Comparison of ENCODE assay signal across 25 mouse cellular contexts in the genomic region with DNA sequence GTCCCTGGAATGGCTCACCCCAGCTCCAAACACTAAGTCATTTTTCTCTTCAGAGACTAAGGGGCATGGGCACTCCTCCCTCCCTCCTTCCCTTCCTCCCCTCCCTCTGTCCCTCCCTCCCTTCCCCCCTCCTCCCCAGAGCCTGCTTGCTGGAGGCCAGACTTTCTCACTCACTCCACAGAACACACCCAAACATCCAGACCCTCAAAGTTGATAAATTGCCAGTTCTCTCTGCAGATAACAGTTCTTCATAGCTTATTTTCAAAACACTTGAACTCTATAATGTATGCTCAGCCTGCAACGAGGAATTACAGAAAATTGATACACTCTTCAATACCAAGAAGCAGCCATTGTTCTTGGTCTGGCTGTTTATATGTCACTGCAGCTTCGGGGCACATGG.
DNase-seq lines count a peak whose midpoint lies in the region; ATAC-seq lines count a peak whose summit lies in the region.
"Had no signal": no experiment of that assay in that cellular context is flagged by ENCODE, and none has a peak within 500 bp of the region (broad histone marks: within the 10 kb centered on the region; RNA-seq: fewer than 3 reads in every experiment).

No protein-coding gene starts in this region.

- H3K27me3 ChIP-seq in forebrain, embryonic 12.5 days = 0 out of 2 replicates have a peak, but pooled peaks cover 5% of the 10 kb centered on the region
- no peaks in the 10 kb centered on the region for H3K27me3 ChIP-seq in forebrain, embryonic 11.5 days (ENCODE audit: control insufficient read depth, insufficient read depth, low read length)
- no peaks in the 10 kb centered on the region for H3K27me3 ChIP-seq in hindbrain, embryonic 12.5 days
- H3K27me3 ChIP-seq in hindbrain, embryonic 14.5 days (ENCODE audit: control insufficient read depth, insufficient read depth, low read length) = no peaks in the 10 kb centered on the region
- no peaks in the 10 kb centered on the region for H3K27me3 ChIP-seq in midbrain, embryonic 13.5 days
- no peaks in the 10 kb centered on the region for H3K27me3 ChIP-seq in midbrain, embryonic 11.5 days (ENCODE audit: control insufficient read depth, insufficient read depth, low read length)
- H3K27me3 ChIP-seq in embryonic facial prominence, embryonic 14.5 days (replicated peaks; ENCODE audit: control insufficient read depth, insufficient read depth, low read length) = no peaks in the 10 kb centered on the region
- H3K27me3 ChIP-seq: neural tube, embryonic 12.5 days had no signal

- peaks cover 35% of the 10 kb centered on the region for H3K4me1 ChIP-seq in forebrain, embryonic 12.5 days
- H3K4me1 ChIP-seq in forebrain, embryonic 11.5 days (replicated peaks; ENCODE audit: control insufficient read depth, insufficient read depth, low read length) = peaks cover 3% of the 10 kb centered on the region; the same call in 1 of the 2 replicates
- peaks cover 37% of the 10 kb centered on the region for H3K4me1 ChIP-seq in hindbrain, embryonic 12.5 days
- peaks cover 12% of the 10 kb centered on the region for H3K4me1 ChIP-seq in hindbrain, embryonic 14.5 days (replicated peaks; ENCODE audit: control insufficient read depth, insufficient read depth, low read length)
- H3K4me1 ChIP-seq in midbrain, embryonic 13.5 days (replicated peaks) = peaks cover 22% of the 10 kb centered on the region
- 0 out of 2 replicates have a peak, but pooled peaks cover 3% of the 10 kb centered on the region for H3K4me1 ChIP-seq in midbrain, embryonic 11.5 days (ENCODE audit: control insufficient read depth, insufficient read depth, low read length)
- peaks cover 8% of the 10 kb centered on the region for H3K4me1 ChIP-seq in embryonic facial prominence, embryonic 14.5 days (ENCODE audit: control insufficient read depth, insufficient read depth, low read length)

- no peak overlapping the region for H3K9ac ChIP-seq in forebrain, embryonic 12.5 days
- H3K9ac ChIP-seq in forebrain, embryonic 11.5 days (ENCODE audit: low read length) = no peak overlapping the region
- H3K9ac ChIP-seq in hindbrain, embryonic 12.5 days = no peak overlapping the region
- no peak overlapping the region for H3K9ac ChIP-seq in hindbrain, embryonic 14.5 days
- H3K9ac ChIP-seq in midbrain, embryonic 13.5 days (replicated peaks) = no peak overlapping the region
- no peak overlapping the region for H3K9ac ChIP-seq in midbrain, embryonic 11.5 days (ENCODE audit: low read length)
- no peak overlapping the region for H3K9ac ChIP-seq in embryonic facial prominence, embryonic 14.5 days (ENCODE audit: low read depth, low read length)
- H3K9ac ChIP-seq: forebrain, postnatal 0 days; neural tube, embryonic 12.5 days had no signal

- H3K4me2 ChIP-seq in forebrain, embryonic 12.5 days = 0 out of 2 replicates have a peak overlapping the region, but pooled peaks have one; percentile 8
- no peak overlapping the region for H3K4me2 ChIP-seq in forebrain, embryonic 11.5 days (ENCODE audit: low read depth, low read length, severe bottlenecking)
- H3K4me2 ChIP-seq in hindbrain, embryonic 12.5 days (replicated peaks) = no peak overlapping the region
- no peak overlapping the region for H3K4me2 ChIP-seq in hindbrain, embryonic 14.5 days (replicated peaks)
- H3K4me2 ChIP-seq in midbrain, embryonic 13.5 days (replicated peaks) = no peak overlapping the region
- H3K4me2 ChIP-seq in midbrain, embryonic 11.5 days = no peak overlapping the region
- peak overlapping the region; percentile 28 for H3K4me2 ChIP-seq in embryonic facial prominence, embryonic 14.5 days (ENCODE audit: low read depth, low read length)
- H3K4me2 ChIP-seq: neural tube, embryonic 12.5 days had no signal

- no peak for DNase-seq in forebrain, embryonic 11.5 days (ENCODE audit: low spot score)
- no peak for DNase-seq in hindbrain, embryonic 14.5 days (ENCODE audit: low spot score)
- DNase-seq in midbrain, embryonic 11.5 days (ENCODE audit: low spot score, missing footprints) = no peak
- peak; percentile 34 for DNase-seq in embryonic facial prominence, embryonic 14.5 days (ENCODE audit: low spot score)
- no peak for DNase-seq in frontal cortex, postnatal 36 days (ENCODE audit: low spot score in 2 of 2)
- DNase-seq: adrenal gland, postnatal 10 days; cerebellum, adult 9-11 months; forebrain, postnatal 0 days; heart, postnatal 4 days; kidney, adult 9 months; kidney, postnatal 25 days; left cerebral cortex, postnatal 4 days; right cerebral cortex, postnatal 14 days; spleen, adult 18-20 months; thymus, adult 18-20 months; thymus, postnatal 4 days had no signal

- WGBS in forebrain, embryonic 12.5 days = 34% methylated on average over 2 of the region's 2 CpGs
- 49% methylated on average over 2 of the region's 2 CpGs for WGBS in forebrain, embryonic 11.5 days
- 34% methylated on average over 2 of the region's 2 CpGs for WGBS in hindbrain, embryonic 12.5 days
- 17% methylated on average over 2 of the region's 2 CpGs for WGBS in hindbrain, embryonic 14.5 days
- 32% methylated on average over 2 of the region's 2 CpGs for WGBS in midbrain, embryonic 13.5 days
- 59% methylated on average over 2 of the region's 2 CpGs for WGBS in midbrain, embryonic 11.5 days
- WGBS in embryonic facial prominence, embryonic 14.5 days = 15% methylated on average over 2 of the region's 2 CpGs

- no peaks in the 10 kb centered on the region for H3K9me3 ChIP-seq in forebrain, embryonic 12.5 days
- no peaks in the 10 kb centered on the region for H3K9me3 ChIP-seq in forebrain, embryonic 11.5 days (ENCODE audit: control insufficient read depth, low read length)
- H3K9me3 ChIP-seq in hindbrain, embryonic 12.5 days (replicated peaks) = no peaks in the 10 kb centered on the region
- no peaks in the 10 kb centered on the region for H3K9me3 ChIP-seq in hindbrain, embryonic 14.5 days (ENCODE audit: control insufficient read depth, low read length)
- H3K9me3 ChIP-seq in midbrain, embryonic 13.5 days = peaks cover 3% of the 10 kb centered on the region; the same call in 1 of the 2 replicates
- H3K9me3 ChIP-seq in midbrain, embryonic 11.5 days (ENCODE audit: control insufficient read depth, low read length) = no peaks in the 10 kb centered on the region
- H3K9me3 ChIP-seq in embryonic facial prominence, embryonic 14.5 days (ENCODE audit: control insufficient read depth, low read length) = no peaks in the 10 kb centered on the region
- H3K9me3 ChIP-seq: heart, embryonic 10.5 days; neural tube, embryonic 12.5 days had no signal

- 0 out of 2 replicates have a peak overlapping the region, but pooled peaks have one; percentile 8 for H3K27ac ChIP-seq in forebrain, embryonic 12.5 days
- no peak overlapping the region for H3K27ac ChIP-seq in forebrain, embryonic 11.5 days (ENCODE audit: low read depth, low read length)
- peak overlapping the region; percentile 62; the same call in 1 of the 2 replicates for H3K27ac ChIP-seq in hindbrain, embryonic 12.5 days
- no peak overlapping the region for H3K27ac ChIP-seq in hindbrain, embryonic 14.5 days
- H3K27ac ChIP-seq in midbrain, embryonic 13.5 days = 0 out of 2 replicates have a peak overlapping the region, but pooled peaks have one; percentile 0
- no peak overlapping the region for H3K27ac ChIP-seq in midbrain, embryonic 11.5 days (ENCODE audit: low read depth, low read length)
- no peak overlapping the region for H3K27ac ChIP-seq in embryonic facial prominence, embryonic 14.5 days (replicated peaks; ENCODE audit: low read depth, low read length)
- H3K27ac ChIP-seq: heart, embryonic 10.5 days; left cerebral cortex, adult 2 months; macrophage; neural tube, embryonic 12.5 days had no signal

- H3K4me3 ChIP-seq in forebrain, embryonic 12.5 days (replicated peaks) = no peak overlapping the region
- H3K4me3 ChIP-seq in forebrain, embryonic 11.5 days (ENCODE audit: low read depth, low read length) = no peak overlapping the region
- H3K4me3 ChIP-seq in hindbrain, embryonic 12.5 days = no peak overlapping the region
- no peak overlapping the region for H3K4me3 ChIP-seq in hindbrain, embryonic 14.5 days (replicated peaks; ENCODE audit: low read length)
- no peak overlapping the region for H3K4me3 ChIP-seq in midbrain, embryonic 13.5 days (replicated peaks)
- no peak overlapping the region for H3K4me3 ChIP-seq in midbrain, embryonic 11.5 days (ENCODE audit: low read depth, low read length)
- no peak overlapping the region for H3K4me3 ChIP-seq in embryonic facial prominence, embryonic 14.5 days (ENCODE audit: low read depth, low read length)
- H3K4me3 ChIP-seq: heart, embryonic 10.5 days; left cerebral cortex, adult 2 months; neural tube, embryonic 12.5 days had no signal

- no peak for ATAC-seq in forebrain, embryonic 12.5 days (ENCODE audit: low FRiP score)
- no peak for ATAC-seq in forebrain, embryonic 11.5 days (replicated peaks; ENCODE audit: low FRiP score)
- no peak for ATAC-seq in hindbrain, embryonic 12.5 days (ENCODE audit: low FRiP score)
- no peak for ATAC-seq in hindbrain, embryonic 14.5 days (ENCODE audit: low FRiP score)
- no peak for ATAC-seq in midbrain, embryonic 13.5 days
- ATAC-seq in midbrain, embryonic 11.5 days (ENCODE audit: low FRiP score) = no peak
- no peak for ATAC-seq in embryonic facial prominence, embryonic 14.5 days (ENCODE audit: low read depth)
- ATAC-seq: activated CD4-positive, CD25-positive, alpha-beta regulatory T cell, adult 4 months; forebrain, postnatal 0 days had no signal

- H3K36me3 ChIP-seq in forebrain, embryonic 12.5 days (replicated peaks) = no peaks in the 10 kb centered on the region
- H3K36me3 ChIP-seq in forebrain, embryonic 11.5 days (ENCODE audit: control insufficient read depth, insufficient read depth, low read length) = no peaks in the 10 kb centered on the region
- no peaks in the 10 kb centered on the region for H3K36me3 ChIP-seq in hindbrain, embryonic 12.5 days
- H3K36me3 ChIP-seq in hindbrain, embryonic 14.5 days (replicated peaks; ENCODE audit: control insufficient read depth, insufficient read depth) = no peaks in the 10 kb centered on the region
- H3K36me3 ChIP-seq in midbrain, embryonic 13.5 days = no peaks in the 10 kb centered on the region
- H3K36me3 ChIP-seq in midbrain, embryonic 11.5 days (ENCODE audit: control insufficient read depth, insufficient read depth, low read length) = no peaks in the 10 kb centered on the region
- H3K36me3 ChIP-seq in embryonic facial prominence, embryonic 14.5 days (ENCODE audit: control insufficient read depth, insufficient read depth, low read length) = no peaks in the 10 kb centered on the region
- H3K36me3 ChIP-seq: G1E; heart, embryonic 10.5 days; neural tube, embryonic 12.5 days had no signal

Comparison
In these comparisons a context has a peak if more than half of its experiments do, and no peak if none do; other contexts are left out.
1. H3K27ac ChIP-seq: peak in forebrain, embryonic 12.5 days (single experiment), hindbrain, embryonic 12.5 days (single experiment) and midbrain, embryonic 13.5 days (single experiment); none in forebrain, embryonic 11.5 days (single experiment), hindbrain, embryonic 14.5 days (single experiment), midbrain, embryonic 11.5 days (single experiment) and embryonic facial prominence, embryonic 14.5 days (single experiment).
2. H3K4me2 ChIP-seq: peak in forebrain, embryonic 12.5 days (single experiment) and embryonic facial prominence, embryonic 14.5 days (single experiment); none in forebrain, embryonic 11.5 days (single experiment), hindbrain, embryonic 12.5 days (single experiment), hindbrain, embryonic 14.5 days (single experiment), midbrain, embryonic 13.5 days (single experiment) and midbrain, embryonic 11.5 days (single experiment).